Mouse (Mus musculus) frontal cortex, adult (tissue): Measurements from ENCODE around the gene Cdiptos.

Experiments used
- ATAC-seq: cut with Nextera tagmentation; 2 replicates; pipeline ENCODE4 v1.9.2; 2017; ENCODE audit warnings: mild to moderate bottlenecking, moderate library complexity, mixed read lengths; ENCODE audit not compliant: low TSS enrichment

Gene Cdiptos

DNA sequence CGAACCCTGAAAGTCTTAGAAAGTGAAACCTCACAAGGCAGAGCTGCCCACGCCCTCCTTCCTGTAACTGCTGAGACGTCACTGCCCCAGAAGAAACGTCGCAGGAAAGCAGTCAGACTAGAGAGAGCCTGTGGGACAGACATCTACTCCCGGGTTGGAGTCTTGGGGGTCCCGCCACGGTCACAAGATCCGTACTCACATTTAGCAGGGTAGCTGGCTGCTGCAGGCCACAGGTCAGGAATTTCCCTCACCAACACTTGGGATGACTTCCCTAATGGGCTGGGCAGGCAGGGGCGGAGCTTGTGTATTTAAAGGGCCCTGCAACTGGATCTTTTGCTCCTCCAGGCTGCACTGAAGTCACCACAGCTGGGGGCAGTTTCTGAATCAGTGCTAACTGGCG, 38.4 kb upstream of the Cdiptos start, which contains the start of gene Mvp:
TSS of gene Mvp (minus strand) at position 302 of the 400 bp plus-strand sequence.
- no peak for ATAC-seq

- no peak for ATAC-seq
Measured at GRCm38 (mm10) chr7:127013385-127013784, 37.5 kb upstream of the Cdiptos start.

DNA sequence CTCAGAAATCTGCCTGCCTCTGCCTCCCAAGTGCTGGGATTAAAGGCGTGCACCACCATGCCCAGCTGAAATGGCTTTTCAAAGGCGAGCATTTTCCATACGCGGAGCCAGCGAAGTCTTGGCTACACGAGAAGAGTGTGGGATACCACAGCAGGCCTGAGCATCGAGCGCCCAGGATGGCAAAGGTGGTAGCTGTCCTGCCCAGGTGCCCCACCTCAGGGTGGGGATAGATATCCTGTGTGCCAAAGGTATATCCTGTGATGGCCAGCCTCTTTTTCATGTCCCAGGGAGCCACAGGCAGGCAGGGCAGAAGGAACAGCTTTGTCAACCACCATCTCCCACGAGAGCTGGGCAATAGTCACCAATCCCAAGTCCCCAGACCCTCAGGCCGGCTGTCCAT, 36.9 kb upstream of the Cdiptos start:
- ATAC-seq = no peak

GRCm38 (mm10) chr7:127012374-127012773, 36.5 kb upstream of the Cdiptos start:
- ATAC-seq = no peak

DNA sequence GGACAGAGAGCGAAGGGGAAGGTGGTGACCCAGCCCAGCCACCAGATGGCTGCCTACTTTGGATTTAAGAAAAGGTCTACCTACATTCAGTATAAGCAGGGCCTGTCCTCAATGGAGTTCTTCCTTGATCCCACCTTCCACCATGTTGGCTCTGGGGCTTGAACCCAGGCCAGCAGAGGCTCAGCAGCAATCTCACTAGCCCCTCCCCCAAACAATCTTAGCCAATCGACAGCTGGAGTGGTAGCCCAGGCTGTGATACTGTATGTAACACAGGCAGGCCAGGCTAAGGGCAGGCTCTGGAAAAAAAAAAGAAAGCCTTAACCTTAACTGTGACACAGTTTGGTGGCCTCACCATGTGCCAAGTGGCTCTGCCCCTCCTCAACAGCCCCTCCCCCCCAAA, 35.8 kb upstream of the Cdiptos start:
- no peak for ATAC-seq

DNA sequence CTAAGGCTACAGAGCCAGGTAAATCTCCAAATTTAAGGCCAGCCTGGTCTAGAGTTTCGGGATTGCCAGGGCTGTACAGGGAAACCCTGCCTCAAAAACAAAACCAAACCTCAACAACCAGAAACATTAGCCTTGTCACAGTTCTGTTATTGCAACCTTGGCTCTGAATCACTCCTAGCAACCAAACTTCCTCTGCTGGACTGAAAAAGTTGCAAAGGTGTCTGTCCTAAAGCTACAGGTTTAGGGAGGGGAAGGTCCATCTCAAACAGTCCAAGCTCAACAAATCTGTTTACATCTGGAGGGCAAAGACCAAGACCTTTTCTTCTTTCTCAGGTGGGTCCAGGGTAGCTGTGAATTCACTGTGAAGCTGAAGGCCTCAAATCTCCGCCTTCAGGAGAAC, 35.2 kb upstream of the Cdiptos start:
- no peak for ATAC-seq

- no peak for ATAC-seq
Measured at GRCm38 (mm10) chr7:127009307-127010085, 33.6 kb upstream of the Cdiptos start.

- ATAC-seq = peak; percentile 82
Measured at GRCm38 (mm10) chr7:127008239-127009019, 32.5 kb upstream of the Cdiptos start.

DNA sequence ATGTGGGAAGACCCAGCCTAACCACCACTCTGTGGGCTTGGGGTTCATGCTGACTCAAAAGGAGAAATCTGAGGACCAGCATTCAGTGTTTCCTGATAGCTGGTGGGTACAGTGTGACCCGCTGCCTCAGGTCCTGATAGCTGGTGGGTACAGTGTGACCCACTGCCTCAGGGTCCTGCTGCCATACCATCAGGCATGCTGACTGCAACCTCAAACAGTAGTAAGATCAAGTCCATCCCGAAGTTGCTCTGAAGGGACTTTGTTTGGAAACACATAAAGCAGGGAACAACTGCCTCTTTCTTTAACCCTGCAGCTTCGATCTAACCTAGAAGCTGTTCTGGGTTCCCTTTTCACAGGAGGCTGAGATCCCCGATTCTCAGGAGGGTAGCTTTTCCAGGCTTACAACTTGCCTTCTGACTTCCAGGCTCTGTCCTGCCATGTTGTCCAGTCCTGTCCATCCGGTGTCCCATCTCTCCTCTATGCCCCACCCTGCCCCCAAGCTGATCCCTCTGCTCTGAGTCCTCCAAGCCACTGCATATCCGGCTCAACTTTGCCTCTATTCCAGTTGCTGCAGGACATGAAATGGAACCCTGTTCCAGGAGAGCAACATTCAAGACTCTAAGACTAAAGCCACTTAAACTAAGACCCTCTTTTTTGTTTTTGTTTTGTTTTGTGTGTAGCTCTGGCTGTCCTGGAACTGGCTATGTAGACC, 31.6 kb upstream of the Cdiptos start:
- ATAC-seq = no peak

GRCm38 (mm10) chr7:127004122-127004875, 28.4 kb upstream of the Cdiptos start:
- no peak for ATAC-seq

- ATAC-seq = no peak
Measured at GRCm38 (mm10) chr7:127003620-127004019, 27.7 kb upstream of the Cdiptos start.

DNA sequence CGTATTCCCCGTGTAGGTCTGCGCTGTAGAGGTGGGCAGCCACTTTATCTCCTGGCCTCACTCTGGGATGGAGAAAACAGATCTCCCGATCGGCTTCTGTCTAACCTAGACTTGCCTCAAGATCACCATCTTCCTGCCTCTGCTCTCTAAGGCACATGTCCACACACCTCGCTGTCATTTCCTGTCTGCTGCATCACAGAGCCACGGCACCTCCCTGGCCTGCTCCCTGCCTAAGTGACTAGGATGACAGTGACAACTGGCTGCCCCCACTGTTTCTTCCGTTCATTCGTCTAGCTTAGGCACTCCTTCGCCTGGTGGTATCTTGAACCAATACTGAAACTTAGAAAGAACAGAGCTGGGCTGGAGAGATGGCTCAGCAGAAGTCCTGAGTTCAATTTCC, 23.7 kb upstream of the Cdiptos start:
- no peak for ATAC-seq

- no peak for ATAC-seq
Measured at GRCm38 (mm10) chr7:126996449-126996848, 20.6 kb upstream of the Cdiptos start.

GRCm38 (mm10) chr7:126988816-126989215, 12.9 kb upstream of the Cdiptos start:
- no peak for ATAC-seq

GRCm38 (mm10) chr7:126986319-126986718, 10.4 kb upstream of the Cdiptos start:
- ATAC-seq = peak; percentile 47; the same call in 1 of the 2 replicates

DNA sequence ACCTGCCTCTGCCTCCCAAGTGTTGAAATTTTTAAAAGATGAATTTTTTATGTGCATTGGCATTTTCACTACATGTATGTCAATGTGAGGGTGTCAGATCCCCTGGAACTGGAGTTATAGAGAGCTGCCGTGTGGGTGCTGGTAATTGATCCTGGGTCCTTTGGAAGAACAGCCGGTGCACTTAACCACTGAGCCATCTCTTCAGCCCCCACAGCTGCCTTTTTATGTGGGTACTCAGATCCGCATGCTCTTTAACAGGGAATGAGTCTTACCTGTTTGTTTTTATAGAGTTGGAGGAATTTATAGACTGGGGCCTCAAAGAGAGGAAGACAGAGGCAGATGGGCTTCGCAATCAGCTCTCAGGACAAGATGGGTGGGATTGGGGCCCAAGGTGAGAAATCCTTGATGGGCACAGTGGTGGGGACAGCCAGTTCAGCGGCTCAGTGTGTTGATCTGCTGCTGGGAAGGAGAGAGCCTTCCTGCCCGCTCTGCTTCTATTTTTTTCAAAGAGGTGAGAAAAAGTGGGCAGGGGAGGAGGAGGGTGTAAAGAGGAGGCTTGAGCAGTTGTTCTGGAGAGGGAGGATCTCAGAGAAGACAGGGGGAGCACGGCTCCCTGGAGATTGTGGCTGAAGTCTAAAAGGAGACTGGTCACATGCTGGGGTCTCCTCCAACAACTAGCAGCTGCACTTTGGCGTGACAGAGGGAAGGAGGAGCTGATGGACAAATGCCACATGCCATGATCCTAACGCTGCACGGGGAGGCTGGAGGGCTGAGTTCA, 9.0 kb upstream of the Cdiptos start:
- ATAC-seq = peak; percentile 85

DNA sequence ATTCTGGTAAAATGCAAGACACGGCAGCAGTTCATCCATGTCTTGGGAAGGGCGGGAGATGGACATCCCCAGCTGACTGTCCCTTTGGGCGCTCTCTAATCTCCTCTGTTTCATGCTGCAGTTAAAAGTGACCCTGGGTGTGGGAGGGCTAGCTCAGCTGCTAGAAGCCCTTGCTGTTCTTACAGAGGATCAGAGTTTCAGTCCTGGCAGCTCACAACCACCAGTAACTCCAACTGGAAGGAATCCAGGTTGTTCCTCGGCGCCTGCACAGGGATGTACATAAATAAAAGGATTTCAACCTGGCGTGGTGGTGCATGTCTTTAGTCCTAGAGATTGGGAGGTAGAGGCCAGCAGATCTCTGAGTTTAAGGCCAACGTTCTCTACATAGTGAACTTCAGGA, 7.2 kb upstream of the Cdiptos start:
- ATAC-seq = no peak

DNA sequence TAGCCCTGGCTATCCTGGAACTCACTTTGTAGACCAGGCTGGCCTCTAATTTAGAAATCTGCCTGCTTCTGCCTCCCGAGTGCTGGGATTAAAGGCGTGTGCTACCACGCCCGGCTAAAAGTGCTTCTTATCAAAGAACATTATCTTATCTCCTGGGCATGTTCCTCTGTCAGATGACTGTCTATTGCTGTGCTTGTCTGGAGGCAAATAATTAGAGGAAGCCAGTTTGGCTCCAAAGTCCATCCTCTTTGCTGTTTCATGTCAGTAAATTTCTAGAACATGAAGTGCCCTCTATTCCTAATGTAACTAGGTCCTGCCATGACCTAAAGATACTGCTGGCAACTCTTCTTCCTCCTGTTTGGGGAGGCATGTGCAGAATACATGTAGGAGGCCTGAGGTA, 6.2 kb upstream of the Cdiptos start:
- no peak for ATAC-seq

GRCm38 (mm10) chr7:126981601-126982000, 5.7 kb upstream of the Cdiptos start:
- ATAC-seq = no peak

DNA sequence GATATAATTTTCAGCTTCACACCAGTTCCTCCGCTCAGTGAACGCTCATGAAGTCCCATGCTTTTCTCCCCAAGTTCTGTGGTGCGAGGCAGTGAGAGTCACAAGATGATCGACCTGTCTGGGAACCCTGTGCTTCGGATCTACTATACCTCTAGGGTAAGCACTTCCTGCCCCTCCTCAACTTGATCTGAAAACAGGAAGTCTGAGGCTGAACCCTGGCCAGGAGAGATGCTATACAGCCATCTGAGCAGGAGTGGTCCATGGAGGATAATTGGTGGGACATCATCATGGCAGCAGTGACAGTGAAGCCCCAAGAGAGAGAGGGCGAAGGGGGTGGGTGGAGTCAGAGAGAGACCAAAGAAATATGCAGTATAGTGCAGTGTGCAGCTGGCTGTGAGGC, 2.9 kb upstream of the Cdiptos start:
- no peak for ATAC-seq

DNA sequence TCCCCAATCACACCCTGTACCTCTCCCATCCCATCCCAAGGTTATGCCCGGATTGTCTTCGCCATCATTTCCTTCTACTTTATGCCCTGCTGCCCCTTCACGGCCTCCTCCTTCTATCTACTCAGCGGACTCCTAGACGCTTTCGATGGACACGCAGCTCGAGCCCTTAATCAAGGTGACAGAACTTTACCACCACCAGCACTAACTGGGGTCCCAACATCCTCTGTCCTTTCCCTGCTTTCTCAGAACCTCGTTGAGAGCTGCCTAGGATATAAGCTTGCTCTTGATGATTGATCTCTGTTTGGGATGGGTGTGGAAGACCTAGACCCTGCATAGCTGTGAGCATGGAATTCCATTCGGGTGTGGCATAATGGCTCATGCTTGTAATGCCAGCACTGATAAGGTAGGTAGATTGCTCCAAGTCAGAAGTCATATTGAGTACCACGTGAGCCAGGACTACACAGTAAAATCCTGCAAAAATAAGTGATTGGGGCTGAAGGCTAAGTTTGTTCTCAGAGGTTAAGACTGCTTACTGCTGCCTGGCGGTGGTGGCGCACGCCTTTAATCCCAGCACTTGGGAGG, 1.1 kb upstream of the Cdiptos start:
- no peak for ATAC-seq
